Mouse (Mus musculus): ENCODE measurements at regions not wholly inside any gene's neighbourhood (a gene's known extent, or its start where the extent isn't known, plus 50 kb on each side); places are given as distances from the start of the nearest gene placed in this dataset.

DNA sequence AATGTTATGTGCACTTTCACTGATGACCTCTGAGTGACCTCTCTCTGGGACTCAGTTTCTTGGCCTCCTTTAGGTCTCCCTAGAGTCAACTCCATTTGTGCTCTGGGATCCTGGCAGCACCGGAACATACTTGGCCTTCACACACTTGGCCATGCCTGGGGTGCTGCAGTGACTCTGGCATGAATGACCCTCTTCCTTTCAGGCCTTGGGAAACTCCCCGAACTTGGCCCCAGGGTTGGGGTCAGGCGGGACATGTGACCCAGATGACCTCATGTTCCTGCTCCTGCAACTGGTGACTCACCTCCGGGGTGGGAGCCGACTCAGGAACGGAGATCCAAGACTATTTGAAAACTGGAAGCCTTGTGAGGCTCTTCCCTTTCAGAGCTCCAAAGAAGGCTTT lies 159.2 kb downstream of the Cyp26b1 start:
- DNase-seq = no peak

DNA sequence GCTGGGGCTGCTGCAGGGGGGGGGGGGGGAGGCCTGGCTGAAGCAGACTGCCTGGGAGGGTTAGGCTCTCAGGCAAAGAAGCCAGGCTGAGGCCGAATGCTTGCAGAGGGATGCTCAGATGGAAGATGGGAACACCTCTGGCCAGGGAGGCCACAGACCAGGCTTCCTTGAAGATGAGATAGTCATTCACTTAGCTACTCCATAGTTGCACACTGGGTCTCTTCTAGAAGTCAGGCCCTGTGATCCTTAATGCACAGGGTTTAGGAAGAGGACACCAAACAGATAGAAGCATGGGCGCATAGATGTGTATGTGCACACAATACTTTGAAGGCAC lies 162.1 kb downstream of the Cyp26b1 start:
- no peak for DNase-seq

DNA sequence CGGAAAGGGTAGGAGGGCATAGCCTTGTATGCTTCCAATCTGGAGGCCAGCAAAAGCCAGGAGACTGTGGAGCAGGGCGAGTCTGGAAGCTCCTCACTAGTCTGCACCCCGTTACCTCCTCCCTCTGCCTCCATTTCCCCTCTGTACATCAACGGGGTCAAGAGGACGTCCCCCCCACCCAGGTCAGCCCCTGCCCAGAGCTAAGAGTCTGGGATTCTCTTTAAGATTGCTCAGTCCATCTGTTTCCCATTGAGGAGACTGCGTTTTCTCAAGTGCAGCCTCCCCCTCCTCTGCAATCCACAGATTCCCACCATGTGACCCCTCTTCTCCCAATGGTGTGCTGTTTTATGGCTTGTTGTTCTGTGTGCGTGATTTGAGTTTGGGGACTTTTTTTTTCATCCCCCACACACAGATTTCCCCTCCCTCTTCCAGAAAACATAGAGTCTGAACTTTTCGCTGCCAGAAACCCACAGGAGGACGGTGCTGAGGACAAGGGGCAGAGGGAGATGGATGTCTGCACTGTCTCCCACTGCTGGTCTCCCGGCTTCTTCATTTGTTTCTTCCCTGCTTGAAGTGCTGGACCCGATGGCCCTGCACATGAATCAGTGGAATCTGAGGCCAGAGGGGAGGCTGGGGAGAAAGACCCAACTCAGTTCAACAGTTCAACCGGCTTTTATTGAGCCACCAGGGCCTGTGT lies 162.6 kb downstream of the Cyp26b1 start:
- no peak for DNase-seq

DNA sequence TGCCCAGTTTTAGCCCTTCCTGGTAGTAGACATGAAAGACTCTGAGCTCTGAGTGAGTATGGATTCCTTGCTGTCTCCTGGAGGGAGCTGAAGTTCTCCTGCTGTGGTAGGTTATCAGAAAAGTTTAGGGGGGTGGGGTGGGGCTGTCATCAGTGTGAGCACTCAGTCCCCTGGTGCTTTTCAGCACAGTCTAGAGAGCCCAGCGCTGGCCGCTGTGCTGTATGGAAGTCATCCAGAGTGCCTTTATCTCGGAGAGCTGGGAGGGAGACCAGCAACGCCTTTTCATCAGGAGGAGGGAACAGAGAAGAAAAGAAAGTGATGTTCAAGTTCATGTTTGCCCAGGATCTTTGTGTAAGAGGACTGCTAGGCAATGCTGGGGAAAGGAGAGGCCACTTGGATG lies 163.6 kb downstream of the Cyp26b1 start:
- DNase-seq = no peak

DNA sequence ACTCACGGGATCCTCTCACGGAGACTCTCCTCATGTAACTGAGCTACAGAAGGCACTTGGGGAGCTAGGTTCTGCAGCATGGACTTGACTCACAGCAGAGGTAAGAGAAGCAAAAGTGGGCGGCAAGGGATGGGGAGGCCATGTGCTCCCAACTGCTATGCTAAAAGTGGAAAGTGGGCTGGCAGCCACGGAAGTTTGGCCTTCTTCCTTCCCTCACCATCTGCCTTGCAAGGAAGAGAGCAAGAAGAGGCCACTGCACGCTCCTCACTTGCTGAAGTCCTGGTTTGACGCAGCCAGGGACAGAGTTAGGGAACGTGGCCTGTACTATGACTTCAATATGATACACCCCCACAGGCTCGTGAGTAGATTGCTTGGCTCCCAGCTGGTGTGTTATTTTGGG lies 164.5 kb downstream of the Cyp26b1 start:
- no peak for DNase-seq

DNA sequence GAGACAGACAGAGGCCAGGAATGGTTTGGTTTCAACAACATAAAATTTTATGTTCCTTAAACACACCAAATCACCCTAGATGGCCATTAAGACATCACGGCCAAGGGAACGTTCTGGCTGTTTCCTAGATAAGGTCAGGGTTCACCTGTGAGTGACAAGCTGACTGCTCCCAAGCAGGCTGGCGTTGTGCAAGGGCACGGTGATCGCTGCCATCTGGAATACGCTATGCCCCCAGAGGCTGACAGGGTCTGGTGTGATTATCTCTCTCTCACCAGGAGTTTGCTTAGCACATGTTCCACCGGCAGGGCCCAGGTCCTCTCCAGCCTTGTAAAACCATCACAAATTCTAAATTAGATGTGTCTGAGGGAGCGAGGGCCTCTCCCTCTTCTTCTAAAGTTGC lies 167.0 kb downstream of the Cyp26b1 start:
- DNase-seq = no peak

DNA sequence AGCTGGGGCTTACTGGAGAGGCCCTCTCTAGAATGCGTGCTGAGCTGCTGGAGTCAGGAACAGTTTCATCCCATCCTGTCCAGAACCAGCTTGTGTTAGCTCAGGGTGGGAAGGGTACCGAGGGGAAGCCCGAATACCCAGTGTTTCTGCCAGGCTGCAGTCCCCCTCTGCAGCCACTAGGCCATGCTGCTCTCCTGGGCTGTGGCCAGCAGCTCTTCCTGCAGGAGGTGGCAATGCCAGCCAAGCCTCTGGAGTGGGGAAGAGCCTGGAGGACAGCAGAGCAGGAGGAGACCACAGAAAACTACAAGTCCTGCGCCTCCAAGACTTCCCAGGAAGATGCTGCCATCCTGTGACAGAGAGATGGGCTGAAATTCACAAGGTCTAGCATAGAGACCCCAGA lies 167.9 kb downstream of the Cyp26b1 start:
- no peak for DNase-seq

DNA sequence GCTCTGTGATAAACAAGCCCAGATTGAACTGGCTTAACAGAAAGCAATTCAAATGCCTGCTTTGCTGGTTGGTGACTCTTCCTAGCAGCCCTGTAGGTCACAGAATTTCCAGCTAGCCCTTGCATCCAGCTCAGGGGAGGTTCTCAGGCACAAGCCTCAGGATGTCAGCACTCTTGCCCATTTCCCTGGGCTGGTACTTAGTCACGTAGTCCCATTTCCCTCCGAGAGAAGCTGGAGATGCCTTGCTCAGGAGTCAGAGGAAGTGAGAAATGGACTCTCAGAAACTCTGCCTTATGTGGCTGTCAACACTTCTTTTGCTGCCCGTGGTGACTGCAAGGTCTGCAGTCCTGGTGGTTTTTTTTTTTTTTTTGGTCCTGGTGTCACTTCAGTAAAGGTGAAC lies 170.8 kb downstream of the Cyp26b1 start:
- DNase-seq = no peak

DNA sequence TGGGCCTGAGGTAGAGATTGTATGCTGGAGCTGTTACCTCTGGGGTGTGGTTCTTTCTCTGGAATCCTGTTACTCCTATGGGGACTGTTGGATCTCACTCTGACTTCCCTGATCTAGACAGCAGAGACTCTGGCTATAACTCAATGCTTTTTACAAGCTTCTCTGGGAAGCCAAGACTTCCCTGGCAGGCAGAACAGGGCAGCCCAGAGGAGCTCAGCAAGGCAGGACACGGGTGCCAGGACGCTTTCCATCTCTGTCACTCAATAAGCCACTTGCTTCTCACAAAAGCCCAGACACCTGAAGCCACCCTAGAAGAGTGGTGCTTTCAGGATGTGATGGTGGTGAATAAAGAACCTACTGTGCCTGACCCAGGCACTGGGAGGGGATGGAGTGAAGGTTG lies 174.0 kb downstream of the Cyp26b1 start:
- DNase-seq = no peak

DNA sequence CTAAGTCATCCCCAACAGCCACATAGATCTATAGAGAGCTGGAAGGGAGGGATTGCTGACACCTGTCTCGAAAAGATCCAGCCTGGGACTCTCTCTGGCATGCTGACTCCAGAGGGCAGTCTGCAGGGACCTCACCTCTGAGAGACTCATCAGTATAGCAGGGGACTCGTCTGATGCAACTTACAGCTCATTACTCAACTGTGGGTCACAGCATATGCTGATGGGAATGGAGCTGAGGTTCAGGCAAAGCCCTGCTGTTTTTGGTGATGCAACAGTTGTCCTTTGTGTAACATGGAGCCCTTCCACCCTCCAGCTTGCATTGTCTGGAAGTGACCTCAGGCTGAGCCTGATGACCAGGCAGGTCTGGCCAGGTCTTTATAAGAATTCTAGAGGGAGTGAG lies 174.4 kb downstream of the Cyp26b1 start:
- DNase-seq = no peak

DNA sequence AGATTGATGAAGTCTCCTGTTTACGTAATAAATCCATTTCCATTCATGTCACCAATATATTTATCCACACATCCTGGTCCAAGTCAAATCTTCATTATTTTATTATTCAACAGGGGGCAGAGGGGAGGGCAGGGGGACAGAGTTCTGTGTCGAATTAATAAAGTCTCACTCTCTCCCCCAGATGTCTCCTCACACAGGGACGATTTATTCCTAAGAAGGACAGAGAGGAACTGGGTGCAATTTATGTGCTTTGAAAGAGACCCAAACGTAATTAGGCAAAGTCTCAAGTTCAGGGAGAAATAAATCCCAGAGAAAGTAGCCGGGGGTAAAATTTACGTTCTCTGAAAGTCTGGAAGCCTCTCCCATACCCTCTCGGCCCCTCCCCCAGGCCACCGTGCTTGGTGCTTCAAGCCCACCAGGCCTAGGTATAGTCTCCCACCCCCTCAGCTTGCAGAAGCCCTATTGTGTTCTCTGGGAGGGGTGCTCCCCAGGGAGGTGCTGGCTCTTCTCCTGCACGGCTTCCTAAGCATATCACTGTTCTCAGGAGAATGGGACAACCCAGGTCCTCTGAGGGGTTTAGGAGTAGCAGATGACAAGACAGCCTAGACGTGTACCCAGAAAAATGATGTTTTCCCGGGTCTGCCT lies 176.6 kb downstream of the Cyp26b1 start:
- DNase-seq = no peak

DNA sequence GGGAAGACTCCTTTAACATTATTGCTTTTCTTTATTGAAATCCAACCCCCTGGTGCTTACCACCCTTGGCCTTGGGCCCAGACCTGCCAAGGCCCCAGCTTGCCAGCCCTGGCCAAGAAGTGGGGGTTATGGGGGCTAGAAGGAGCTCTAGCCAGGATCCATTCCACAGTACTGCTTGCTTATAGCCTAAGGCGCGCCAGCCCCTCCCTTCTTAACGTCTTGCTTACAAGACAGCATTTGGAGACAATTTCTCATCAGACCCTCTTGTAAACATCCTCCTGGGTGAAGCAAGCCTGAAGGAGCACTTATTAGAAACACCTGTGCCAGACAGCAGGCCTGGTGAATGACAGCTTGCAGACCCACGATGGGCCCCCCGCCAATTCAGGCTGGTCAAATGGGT lies 179.3 kb downstream of the Cyp26b1 start:
- DNase-seq = no peak

DNA sequence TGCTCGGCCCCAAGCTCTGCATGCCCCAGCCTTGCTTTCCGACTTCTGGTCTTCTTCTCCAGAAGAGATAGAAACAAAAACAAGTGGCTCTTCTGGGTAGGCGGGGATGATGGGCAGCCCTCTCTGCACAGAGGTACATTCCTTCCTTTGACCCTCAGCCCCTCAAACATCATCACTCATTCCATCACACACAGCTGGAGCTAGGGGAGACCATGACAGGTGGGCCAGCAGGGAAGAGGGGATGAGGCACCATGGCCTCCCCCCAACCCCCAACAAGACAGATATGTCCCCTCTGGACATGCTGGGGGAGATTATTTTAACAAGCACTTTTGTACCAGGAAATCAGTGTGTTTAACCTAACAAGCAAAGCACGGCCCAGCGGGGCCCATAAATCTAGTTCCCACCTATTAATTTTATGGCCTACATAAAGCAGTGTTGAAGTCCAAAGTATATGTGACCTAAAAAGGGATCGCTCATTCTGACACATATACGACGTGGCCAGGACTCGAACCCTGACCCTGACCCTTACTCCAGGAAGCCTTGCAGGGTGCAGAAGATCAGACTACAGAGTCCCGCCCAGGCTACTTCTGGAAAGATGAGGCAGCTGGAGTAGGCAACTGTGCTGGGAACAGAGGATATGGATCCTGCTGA lies 183.7 kb downstream of the Cyp26b1 start:
- no peak for DNase-seq

DNA sequence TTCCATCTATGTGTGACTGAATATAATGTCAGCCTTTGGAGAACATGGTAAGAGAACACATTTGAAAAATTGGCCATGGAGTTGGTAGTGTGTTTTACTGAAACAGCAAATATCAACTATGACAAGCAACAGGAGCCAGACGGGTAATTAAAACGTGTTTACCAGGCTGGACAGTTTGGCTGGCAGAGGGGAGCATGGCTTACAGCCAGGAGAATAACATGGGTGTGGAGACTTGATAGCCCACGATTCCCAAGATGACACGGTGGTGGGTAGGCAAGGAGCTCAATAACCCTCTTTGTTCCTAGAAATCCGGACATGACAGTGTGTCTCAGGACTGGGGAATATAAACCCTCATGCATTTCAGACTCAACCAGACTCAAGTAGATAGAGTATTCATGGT lies 185.2 kb downstream of the Cyp26b1 start:
- no peak for DNase-seq

DNA sequence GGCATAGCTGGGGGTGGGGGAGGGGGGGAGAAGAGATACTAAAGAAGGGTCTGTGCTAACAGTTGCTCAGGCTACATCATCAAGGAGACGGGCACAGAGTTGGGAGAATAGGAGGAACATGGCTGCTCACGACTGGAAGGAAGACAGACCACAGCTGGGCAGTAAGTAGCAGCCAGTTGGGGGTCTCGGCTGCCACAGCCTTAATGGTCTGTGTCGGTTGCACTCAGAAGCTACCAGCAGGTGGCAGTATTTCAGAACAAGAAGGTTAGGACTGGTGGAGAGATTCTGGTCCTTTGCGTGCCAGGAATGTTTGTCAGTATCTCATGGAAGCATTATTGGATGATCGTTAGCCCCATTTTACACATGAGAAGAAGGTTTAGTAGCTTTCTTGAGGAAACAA lies 185.9 kb downstream of the Cyp26b1 start:
- peak; percentile 15 for DNase-seq

DNA sequence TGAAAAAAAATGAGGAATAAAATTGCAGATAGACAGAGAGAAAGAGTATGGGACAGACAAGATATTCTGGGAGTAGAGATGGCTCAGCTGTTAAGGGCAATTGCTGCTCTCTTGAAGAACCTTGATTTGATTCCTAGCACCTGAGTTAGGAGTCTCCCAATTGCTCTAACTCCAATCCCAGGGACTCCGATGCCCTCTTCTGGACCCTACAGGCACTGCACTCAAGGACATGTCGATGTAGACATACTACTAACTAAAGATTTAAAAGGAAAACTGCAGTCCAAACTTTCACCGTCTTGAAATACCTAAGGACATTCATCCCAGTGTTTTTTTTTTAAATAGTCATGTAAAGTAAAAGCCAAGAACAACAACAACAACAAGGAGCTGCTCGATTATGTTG lies 189.0 kb downstream of the Cyp26b1 start:
- no peak for DNase-seq

DNA sequence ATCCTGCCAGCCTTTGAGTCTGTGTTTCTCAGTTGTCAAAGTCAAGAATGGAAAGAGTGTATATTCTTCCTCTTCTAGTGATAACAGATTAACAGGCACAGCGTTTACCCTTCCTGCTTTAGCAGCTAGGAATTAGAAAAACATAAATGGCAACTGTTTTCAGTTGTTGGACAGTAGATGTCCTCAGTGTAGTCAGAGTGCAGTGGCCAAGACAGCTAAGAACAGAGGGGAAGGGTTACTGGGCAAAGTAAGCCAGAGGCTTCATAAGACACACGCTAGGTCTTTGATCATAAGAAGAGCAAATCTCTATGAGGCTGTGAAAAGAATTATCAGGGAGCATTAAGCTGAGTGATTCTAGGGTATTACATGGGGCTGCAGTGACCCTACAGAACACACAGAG lies 191.3 kb downstream of the Cyp26b1 start:
- no peak for DNase-seq

DNA sequence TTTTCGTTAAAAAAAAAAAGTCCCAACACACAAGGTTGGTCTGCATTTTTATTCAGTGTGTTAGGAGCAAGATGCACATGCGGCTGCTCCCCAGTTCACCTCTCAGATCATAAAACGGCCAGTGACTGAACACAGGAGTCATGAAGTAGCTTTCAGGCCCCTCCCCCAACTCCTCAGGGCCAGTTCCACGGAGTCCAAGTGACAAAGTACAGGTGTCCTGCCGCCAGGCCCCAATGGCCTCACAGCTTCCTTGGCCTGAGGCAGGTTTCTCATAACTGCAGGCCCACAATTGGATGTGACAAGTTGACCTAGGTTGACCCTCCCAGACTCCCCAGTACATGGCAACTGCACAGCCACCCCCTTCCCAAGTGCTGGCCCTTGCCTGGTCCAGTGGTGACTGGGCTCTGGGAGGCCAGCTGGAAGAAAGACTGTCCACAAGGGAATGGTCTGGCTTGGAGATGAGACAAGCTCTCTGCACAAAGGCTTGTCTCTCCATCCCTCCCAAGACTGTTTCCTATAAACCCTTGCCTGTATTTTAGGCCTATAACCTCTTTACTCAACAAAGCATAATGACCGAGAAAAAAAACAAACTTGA lies 199.1 kb downstream of the Cyp26b1 start:
- DNase-seq = peak; percentile 10

DNA sequence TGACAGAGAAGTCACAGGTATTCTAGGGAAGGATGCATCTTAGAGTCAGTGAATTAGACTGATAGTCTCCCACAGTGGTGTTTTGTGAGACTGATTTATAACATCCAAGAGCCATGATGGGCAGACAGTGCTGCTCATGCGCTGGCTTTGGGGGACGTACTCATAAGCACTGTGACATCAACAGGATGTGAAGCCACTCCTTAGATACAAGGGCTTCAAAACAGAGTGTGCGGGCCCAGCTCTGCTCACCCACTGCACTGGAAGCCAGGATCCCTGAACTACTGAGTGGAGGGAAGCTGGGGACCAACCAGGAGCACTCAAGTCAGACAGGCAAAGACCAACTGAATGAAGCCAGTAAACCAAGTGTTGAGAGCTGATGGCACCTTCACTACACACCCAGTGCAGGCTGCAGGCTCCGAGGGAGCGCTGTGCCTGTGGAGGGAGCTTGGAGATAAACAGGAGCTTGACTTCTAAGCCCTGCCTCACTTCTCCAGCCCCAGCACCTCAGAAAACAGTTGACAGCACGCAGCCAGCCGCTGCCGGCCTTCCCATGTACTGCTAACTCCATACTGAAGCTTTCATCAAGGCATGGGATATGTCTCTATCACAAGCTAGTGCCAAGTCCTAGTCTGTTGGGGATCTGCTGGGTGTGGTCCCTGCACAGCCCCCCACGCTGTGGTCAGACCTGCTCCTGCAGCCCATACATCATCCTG lies 200.0 kb downstream of the Cyp26b1 start:
- DNase-seq = no peak

DNA sequence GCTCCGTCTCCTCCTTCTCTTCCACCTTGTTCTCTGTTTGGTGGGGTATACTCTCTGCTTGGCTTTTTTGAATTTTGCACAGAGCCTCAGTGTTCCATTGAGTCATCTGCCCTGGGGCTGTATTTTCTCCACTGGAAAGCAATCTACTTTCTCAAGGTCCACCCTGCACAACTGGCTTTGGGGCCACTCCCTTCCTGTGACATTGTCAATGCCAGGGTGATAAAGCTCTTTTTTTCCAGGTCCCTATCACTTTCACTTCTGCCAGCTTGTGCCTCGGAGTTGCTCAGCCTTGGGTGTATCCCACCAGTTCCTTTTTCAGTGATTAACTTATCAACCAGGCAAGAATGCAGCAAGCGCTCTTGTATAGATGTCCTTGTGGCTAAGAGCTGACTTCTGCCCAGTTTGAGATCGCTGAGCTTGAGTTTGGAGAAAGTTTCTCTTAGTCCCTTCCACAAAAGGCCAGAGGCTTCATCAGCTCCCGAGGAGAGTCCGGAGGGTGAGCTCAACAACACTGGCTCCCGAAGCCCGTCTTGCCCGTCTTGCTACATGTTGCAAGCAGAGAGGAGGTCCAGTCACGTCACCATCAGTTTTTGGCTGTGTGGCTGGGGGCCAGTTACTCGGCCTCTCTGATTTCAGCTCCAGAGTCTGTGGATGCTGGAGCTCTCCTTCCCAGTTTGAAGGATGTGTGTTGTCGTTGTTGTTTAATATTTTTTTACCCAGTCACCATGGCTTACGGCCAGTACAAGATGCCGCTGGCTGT lies 200.8 kb downstream of the Cyp26b1 start:
- no peak for DNase-seq

DNA sequence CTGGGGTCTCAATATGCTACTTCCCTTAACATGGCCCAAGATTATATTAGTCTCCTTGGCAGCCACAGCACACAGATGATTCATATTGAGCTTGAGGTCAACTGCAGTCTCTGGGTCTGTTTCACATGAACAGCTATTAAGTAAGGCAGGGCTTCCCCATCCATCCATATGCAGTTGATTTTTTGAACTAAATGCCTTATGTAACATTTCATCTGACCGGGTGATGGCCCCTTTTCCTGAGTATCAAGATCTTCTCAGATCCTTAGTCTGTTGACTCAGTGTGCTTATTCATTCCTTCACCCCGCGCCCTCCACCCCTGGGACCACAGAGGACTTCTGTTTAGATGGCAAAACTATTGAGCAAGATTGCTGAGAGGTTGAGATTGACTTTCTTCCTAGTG lies 202.7 kb downstream of the Cyp26b1 start:
- no peak for DNase-seq

DNA sequence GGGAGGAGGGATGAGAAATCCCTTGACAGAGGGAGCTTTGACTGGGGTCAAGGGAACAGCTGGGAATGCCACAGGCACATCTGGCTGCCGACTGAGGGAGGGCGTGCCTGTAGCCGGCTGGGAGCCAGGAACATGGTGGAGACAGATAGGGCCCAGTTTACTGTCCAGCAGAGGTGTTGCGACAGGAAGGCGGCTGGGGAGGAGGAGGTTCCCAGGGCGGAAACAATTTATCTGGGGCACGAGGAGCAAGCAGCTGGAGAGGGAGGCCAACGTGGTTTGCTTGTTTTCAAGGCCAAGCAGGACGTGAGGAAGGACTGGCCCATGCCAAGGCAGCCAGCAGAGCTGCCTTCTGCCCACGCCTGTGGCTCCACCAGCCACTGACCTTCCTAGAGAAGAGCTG lies 208.0 kb downstream of the Cyp26b1 start:
- DNase-seq = peak; percentile 32

DNA sequence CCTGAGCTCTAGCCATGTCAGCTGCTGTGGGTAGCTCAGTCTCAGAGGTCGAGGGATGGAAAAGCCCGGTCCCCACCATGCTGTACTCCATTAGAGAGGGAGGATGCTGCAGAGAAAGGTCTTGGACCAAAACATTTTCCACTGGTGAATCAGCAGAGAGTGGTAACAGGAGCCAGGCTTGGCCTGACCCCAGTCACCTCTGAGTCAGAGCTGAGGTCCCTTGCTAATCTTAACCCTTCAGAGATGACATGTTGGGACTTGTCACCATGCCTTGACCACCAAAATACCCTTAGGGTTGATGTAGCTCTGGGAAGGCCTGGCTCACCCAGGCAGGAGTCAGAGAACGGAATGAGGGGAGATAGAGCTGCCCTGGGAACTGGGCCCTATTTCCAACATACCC lies 210.0 kb downstream of the Cyp26b1 start:
- no peak for DNase-seq
